Mouse (Mus musculus) MEL-GATA-1-ER (cell line): ENCODE data around the gene Pfkfb4.

Source experiments
- DNase-seq: peaks from one replicate; pipeline ENCODE4 v3.0.0-alpha.2; 2012; ENCODE audit warnings: low read depth; ENCODE audit errors: extremely low read depth

Pfkfb4 gene

GRCm38 (mm10) chr9:109031001-109031400, 39.4 kb downstream of the Pfkfb4 start:
- no peak for DNase-seq

DNA sequence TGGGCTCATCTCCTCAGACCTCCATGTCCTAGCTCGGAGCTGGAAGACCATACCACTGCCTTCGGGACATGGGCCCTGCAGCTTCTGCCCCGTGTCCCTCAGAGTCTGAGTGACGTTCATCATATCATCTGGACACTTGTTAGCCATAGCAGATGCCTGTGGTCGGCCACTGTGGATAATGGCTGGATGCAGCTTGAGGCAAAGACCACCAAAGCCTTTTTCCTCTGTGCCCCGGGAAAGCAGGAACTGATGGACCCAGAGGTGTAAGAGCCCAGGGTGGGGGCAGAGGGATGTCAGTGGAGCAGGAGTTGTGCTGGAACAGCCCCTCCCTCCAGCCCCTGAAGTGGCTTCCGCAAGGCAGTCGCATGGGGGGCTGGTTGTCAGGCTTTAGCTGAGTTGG, 40.1 kb downstream of the Pfkfb4 start:
- DNase-seq: no peak

- DNase-seq: no peak
Observed at GRCm38 (mm10) chr9:109032435-109032834, 40.9 kb downstream of the Pfkfb4 start.

GRCm38 (mm10) chr9:109038086-109038895, 46.7 kb downstream of the Pfkfb4 start, which contains the start of gene Shisa5:
Gene Shisa5 (plus strand): TSS chr9:109038565.
- no peak for DNase-seq

- no peak for DNase-seq
Observed at GRCm38 (mm10) chr9:109038901-109039364, 47.4 kb downstream of the Pfkfb4 start.

DNA sequence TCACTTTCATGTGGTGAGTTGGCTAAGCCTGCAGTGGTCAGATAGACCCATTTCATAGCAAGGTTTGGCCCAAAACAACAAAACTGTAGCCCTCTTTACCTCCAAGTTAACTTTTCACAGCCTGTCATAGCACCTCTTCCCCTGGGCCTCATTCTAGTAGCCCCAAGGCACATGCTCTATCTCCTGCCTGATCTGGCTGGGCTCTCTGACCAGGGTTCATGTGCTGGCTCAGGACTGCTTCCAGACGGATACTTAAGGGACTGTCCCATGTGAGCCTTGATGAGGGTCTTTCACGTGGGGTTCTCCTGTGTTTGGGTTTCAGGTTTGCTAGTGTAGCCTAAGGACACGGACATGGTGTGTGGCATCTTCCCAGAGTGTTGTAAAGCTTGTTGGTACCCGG, 48.1 kb downstream of the Pfkfb4 start:
- no peak for DNase-seq

DNA sequence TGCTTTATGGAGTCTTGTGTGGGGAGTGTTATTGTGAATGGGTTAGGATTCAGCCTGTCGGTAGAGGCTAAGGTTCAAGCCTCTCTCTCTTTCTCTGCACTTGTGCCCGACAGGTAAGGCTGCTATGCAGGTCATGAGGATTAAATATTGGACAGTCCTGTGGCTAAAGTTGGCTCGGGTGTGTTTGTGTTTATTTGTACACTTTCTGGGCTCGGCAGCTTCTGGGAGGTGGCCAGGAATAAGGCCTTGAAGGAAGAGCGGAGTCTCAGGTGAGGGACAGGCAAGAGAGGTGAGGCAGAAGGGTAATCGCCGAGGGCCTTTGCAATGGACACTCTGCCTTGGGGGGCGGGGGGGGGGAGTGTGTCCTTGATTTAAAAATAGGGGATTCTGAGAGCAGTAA, 48.6 kb downstream of the Pfkfb4 start:
- no peak for DNase-seq

GRCm38 (mm10) chr9:109040906-109041305, 49.3 kb downstream of the Pfkfb4 start:
- no peak for DNase-seq

DNA sequence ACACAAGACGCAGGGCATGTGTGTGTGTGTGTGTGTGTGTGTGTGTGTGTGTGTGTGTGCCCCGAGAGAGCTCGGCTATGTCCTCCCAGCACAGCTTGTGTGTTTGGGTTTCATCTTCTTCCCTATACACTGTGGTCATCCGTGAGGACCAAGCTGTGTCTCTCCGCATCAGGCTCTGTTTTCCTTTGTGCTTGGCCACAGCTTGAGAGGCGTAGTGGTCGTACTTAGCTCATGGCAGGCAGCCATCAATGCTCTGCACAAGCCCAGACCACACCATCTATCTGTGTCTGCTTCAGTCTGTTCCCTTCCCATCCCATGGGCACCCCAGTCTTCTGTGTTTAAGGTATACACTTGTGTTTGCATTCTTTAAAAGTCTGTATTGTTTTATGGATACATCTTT, 49.8 kb downstream of the Pfkfb4 start:
- DNase-seq: no peak

- no peak for DNase-seq
Observed at GRCm38 (mm10) chr9:109046306-109046705, 54.7 kb downstream of the Pfkfb4 start.

DNA sequence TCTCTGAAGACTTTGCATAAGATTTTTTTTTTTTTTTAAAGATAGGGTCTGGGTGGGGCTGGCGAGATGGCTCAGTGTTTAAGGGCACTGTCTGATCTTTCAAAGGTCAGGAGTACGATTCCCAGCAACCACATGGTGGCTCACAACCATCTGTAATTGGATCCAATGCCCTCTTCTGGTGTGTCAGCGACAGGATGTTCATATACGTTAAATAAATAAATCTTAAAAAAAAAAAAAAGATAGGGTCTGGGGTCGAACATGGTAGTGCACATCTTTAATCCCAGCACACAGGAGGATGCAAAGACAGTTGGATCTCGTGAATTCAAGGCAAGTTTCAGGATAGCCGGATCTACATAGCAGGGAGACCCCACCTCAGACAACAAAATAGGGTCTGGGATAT, 57.7 kb downstream of the Pfkfb4 start:
- no peak for DNase-seq

GRCm38 (mm10) chr9:109049996-109050673, 58.6 kb downstream of the Pfkfb4 start:
- no peak for DNase-seq

DNA sequence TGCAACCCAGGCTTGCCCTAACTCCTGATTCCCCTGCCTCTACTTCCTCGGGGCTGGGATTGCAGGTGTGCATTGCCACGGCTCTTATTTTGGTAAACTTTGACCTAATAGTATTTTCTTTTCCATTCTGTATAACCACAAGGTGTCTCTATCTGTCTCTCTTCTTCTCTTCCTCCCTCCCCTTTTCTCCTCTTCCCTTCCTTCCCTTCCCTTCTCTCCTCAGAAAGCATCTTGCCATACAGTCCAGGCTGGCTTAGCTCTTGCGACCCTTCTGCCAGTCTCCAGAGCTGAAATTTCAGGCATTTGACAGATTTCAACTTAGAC, 59.1 kb downstream of the Pfkfb4 start:
- DNase-seq: no peak

DNA sequence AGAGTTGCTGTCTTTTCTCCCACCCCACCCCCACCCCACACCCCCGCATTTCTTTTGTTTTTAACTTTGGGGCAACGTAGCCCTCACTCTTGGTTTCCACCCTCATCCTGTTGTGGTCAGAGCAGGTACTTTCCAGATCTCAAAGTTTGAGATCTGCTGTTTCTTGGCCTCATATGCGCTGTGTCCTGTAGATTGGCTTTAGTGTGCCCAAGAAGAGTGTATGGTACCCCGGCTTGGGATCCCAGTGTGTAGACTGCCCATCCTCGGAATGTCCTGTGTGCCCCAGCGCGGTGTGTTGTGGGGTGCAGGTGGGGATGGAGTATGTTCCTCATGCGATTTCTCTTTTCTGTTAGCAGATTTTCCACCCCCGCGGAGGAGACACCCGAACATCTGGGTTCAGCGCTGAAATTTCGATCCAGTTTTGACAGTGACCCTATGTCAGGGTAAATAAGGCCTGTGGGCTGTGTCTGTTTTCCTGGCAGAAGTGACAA, 59.5 kb downstream of the Pfkfb4 start:
- no peak for DNase-seq

GRCm38 (mm10) chr9:109051651-109052489, 60.3 kb downstream of the Pfkfb4 start:
- DNase-seq: no peak

DNA sequence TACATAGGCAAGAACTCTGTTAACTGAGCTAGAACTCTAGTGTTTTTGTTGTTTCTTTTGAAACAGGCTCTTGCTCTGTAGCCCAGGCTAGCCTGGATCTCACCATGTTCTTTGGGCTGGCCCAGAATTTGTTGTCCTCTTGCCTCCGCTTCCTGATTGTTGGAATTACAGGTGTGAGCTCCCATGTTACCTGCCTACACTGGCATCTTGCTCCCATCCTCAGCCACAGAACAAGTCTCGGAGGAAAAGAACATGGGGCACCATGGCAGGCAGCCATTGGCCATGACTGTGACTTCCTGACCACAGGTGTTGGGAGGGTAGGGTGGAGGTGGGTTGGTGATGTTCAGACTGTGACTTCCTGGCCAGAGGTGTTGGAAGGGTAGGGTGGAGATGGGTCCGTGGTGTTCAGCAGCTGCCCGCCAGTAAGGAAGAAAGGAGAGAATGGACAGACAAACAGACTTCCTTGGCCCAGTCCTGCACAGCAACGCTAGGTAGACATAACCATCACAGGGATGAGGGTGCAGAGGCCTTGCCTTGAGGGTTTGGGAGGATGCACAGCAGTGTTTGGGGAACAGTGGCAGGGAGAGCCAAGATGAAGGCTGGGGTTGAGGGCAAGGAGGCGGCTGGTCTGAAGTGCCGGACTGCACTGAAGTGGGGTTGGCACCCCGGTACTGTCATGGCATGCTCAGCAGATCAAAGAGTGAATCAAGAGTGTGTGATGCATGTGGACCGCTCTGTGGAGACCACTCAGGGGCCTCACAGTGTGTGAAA, 61.1 kb downstream of the Pfkfb4 start:
- DNase-seq: no peak

DNA sequence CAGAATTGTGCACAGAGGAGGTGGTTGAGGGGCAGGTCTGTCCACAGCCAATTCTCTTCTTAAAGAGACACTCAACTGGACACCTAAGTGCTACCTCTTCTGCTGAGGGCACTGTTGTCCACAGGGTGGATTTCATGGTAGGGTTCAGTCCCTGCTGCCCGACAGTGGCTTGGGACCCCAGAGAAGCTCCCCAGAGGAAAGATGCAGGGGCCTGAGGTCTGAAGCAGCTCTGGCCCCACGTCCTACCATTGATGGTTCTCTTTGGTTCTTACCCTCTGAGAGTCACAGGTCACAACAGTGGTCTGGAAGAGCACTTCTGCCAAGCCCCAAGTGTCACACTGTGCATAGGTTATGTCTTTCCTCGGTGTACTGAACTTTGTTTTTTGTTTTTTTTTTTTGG, 61.8 kb downstream of the Pfkfb4 start:
- no peak for DNase-seq

GRCm38 (mm10) chr9:109053851-109054250, 62.3 kb downstream of the Pfkfb4 start:
- DNase-seq: no peak

DNA sequence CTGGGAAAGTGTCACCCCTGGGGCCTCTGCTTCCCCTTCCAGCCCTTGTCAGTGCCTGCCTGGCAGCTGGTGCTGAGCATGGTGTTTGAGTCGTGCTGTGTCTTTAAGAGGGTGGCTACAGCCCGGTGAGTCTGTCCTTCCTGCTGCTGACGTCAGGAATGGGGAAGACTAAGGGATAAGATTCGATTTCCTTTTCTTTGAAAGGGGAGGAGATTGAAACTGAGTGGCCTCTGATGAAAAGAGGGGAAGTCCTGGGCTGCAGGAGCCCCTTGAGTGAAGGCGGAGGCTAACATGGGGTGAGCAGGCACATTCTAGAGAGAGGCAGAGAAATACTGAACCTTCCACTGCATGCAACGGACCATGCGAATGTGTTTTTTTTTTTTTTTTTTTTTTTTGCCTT, 63.1 kb downstream of the Pfkfb4 start:
- peak; percentile 93 for DNase-seq

DNA sequence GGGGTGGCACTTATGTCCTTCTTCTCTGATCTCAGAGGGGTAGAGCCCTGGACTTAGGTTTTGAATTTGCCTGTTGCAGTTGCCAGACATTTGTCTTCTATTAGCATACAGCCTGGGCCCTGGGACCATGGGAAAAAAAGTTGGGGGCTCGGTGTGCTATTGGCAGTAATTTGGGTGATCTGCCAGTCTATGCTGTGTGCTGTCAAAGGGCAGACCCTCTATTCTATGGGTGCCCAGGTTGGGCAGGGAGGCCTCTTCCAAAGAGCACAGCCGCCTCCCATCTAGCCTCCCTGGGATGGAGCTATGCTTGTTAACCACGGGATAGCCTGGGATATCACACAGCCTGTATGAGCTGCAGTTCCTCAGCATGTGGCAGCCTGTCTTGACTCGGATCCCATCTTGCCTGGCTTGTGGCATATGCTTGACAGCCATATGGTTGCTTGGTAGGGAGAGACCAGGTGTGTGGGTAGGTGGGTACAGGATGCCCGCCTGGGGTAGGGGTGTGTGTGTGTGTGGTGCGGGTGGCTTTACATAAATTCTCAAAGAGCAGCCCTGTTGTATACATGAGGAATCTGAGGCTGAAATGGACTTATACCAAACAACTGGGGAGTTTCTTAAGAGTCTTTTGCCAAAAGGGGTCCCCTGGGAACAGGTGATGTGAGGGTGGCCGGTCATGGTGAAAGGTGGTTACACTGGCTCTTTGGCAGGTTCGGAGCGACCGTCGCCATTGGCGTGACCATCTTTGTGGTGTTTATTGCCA, 63.9 kb downstream of the Pfkfb4 start:
- DNase-seq: no peak
